Mouse (Mus musculus) limb, embryonic 14.5 days (tissue): ENCODE measurements at regions not wholly inside any gene's neighbourhood (a gene's known extent, or its start where the extent isn't known, plus 50 kb on each side); places are given as distances from the start of the nearest gene placed in this dataset.

ENCODE experiments used
- ATAC-seq: fragments of 200-750 bp; cut with Nextera tagmentation; 2 replicates; pipeline ENCODE4 v1.8.0; 2017; ENCODE audit warnings: low read depth, moderate number of reproducible peaks, moderate TSS enrichment; ENCODE audit not compliant: low FRiP score
- DNase-seq: peaks from one replicate; pipeline ENCODE4 v3.0.0-alpha.2; 2015; ENCODE audit warnings: low spot score
- H3K27ac ChIP-seq: fragments of 300-500 bp; sonication (generic); replicated peaks from 2 replicates; pipeline ENCODE4 v1.5.1; 2014; ENCODE audit warnings: low read depth, mild to moderate bottlenecking, low read length, moderate library complexity, mixed read lengths
- H3K27me3 ChIP-seq: fragments of 300-500 bp; sonication (generic); 2 replicates; pipeline ENCODE4 v1.6.1; 2014; ENCODE audit warnings: low read length, mixed read lengths; ENCODE audit not compliant: control insufficient read depth, insufficient read depth
- H3K36me3 ChIP-seq: fragments of 300-500 bp; sonication (generic); 2 replicates; pipeline ENCODE4 v1.6.1; 2014; ENCODE audit warnings: mild to moderate bottlenecking, low read length, moderate library complexity, mixed read lengths; ENCODE audit not compliant: control insufficient read depth, insufficient read depth
- H3K4me1 ChIP-seq: fragments of 300-500 bp; sonication (generic); 2 replicates; pipeline ENCODE4 v1.6.1; 2014; ENCODE audit warnings: antibody characterized with exemption, low read length, mixed read lengths; ENCODE audit not compliant: control insufficient read depth, insufficient read depth
- H3K4me2 ChIP-seq: fragments of 300-500 bp; sonication (generic); replicated peaks from 2 replicates; pipeline ENCODE4 v1.6.1; 2014; ENCODE audit warnings: low read depth, mild to moderate bottlenecking, low read length, moderate library complexity; ENCODE audit not compliant: severe bottlenecking
- H3K4me3 ChIP-seq: fragments of 300-500 bp; sonication (generic); replicated peaks from 2 replicates; pipeline ENCODE4 v1.5.1; 2014; ENCODE audit warnings: low read length
- H3K9ac ChIP-seq: fragments of 300-500 bp; sonication (generic); 2 replicates; pipeline ENCODE4 v1.6.1; 2014; ENCODE audit warnings: mild to moderate bottlenecking, low read depth, low read length, moderate library complexity; ENCODE audit not compliant: severe bottlenecking
- H3K9me3 ChIP-seq: fragments of 300-500 bp; sonication (generic); 2 replicates; pipeline ENCODE4 v1.6.1; 2016; ENCODE audit warnings: low read length; ENCODE audit not compliant: control insufficient read depth
- POLR2A ChIP-seq: fragments of 200-500 bp; IDR thresholded peaks from 2 replicates; pipeline ENCODE4 v1.8.0; 2012; ENCODE audit warnings: inconsistent platforms, mild to moderate bottlenecking, moderate library complexity, borderline replicate concordance; ENCODE audit not compliant: insufficient read depth, insufficient read length; ENCODE audit errors: extremely low read depth
- WGBS: fragments of 180-500 bp; shearing (Covaris S2); extraction: QIAGEN DNeasy Blood & Tissue Kit; methylation state at CpG from one replicate; pipeline ENCODE4 v1.1.7; 2014; 5-methylcytosine and 5-hydroxymethylcytosine counted together

- Histone ChIP-seq H3K27me3 (no peaks in the 10 kb centered on the region), H3K4me2 (no peak overlapping the region), H3K9ac (no peak overlapping the region), H3K9me3 (no peaks in the 10 kb centered on the region), H3K4me1 (peaks cover 8% of the 10 kb centered on the region), H3K36me3 (no peaks in the 10 kb centered on the region), H3K4me3 (no peak overlapping the region), H3K27ac (no peak overlapping the region)
- ATAC-seq (no peak), DNase-seq (no peak)
- TF ChIP-seq POLR2A, result no peak
- WGBS, result 40% methylated on average over 3 of the region's 3 CpGs
Observed at GRCm38 (mm10) chr10:99349125-99349716, 86.2 kb downstream of the Dusp6 start.

- Histone ChIP-seq H3K4me1 (peaks cover 8% of the 10 kb centered on the region), H3K27ac (no peak overlapping the region), H3K4me2 (peak overlapping the region; percentile 25; the same call in 1 of the 2 replicates), H3K4me3 (no peak overlapping the region), H3K27me3 (no peaks in the 10 kb centered on the region), H3K9me3 (no peaks in the 10 kb centered on the region), H3K9ac (no peak overlapping the region), H3K36me3 (no peaks in the 10 kb centered on the region)
- no peak for TF ChIP-seq POLR2A
- WGBS, result 9% methylated on average over 18 of the region's 18 CpGs
- ATAC-seq, result no peak
- no peak for DNase-seq
Observed at GRCm38 (mm10) chr10:99353541-99354292, 90.7 kb downstream of the Dusp6 start.

- H3K4me1 ChIP-seq, result peaks cover 10% of the 10 kb centered on the region
- ATAC-seq (no peak), DNase-seq (no peak)
- no peak overlapping the region for H3K27ac ChIP-seq
- H3K4me3 ChIP-seq, result no peak overlapping the region
- no peaks in the 10 kb centered on the region for H3K9me3 ChIP-seq
- H3K36me3 ChIP-seq, result no peaks in the 10 kb centered on the region
- H3K4me2 ChIP-seq, result no peak overlapping the region
- 24% methylated on average over 2 of the region's 2 CpGs for WGBS
- no peaks in the 10 kb centered on the region for H3K27me3 ChIP-seq
- H3K9ac ChIP-seq, result no peak overlapping the region
- TF ChIP-seq POLR2A, result no peak
Observed at GRCm38 (mm10) chr10:99354352-99354751, 91.3 kb downstream of the Dusp6 start.

- Histone ChIP-seq H3K4me2 (no peak overlapping the region), H3K4me3 (no peak overlapping the region), H3K36me3 (no peaks in the 10 kb centered on the region), H3K4me1 (peaks cover 13% of the 10 kb centered on the region), H3K27me3 (no peaks in the 10 kb centered on the region), H3K27ac (no peak overlapping the region), H3K9ac (no peak overlapping the region), H3K9me3 (no peaks in the 10 kb centered on the region)
- DNase-seq, result no peak
- 72% methylated on average over 4 of the region's 4 CpGs for WGBS
- TF ChIP-seq POLR2A, result no peak
- no peak for ATAC-seq
Observed at GRCm38 (mm10) chr10:99355303-99355702, 92.3 kb downstream of the Dusp6 start.

- no peak overlapping the region for H3K9ac ChIP-seq
- ATAC-seq (no peak), DNase-seq (no peak)
- no peaks in the 10 kb centered on the region for H3K9me3 ChIP-seq
- no peaks in the 10 kb centered on the region for H3K27me3 ChIP-seq
- WGBS, result 65% methylated on average over 5 of the region's 5 CpGs
- no peak overlapping the region for H3K4me3 ChIP-seq
- peaks cover 13% of the 10 kb centered on the region for H3K4me1 ChIP-seq
- H3K27ac ChIP-seq, result no peak overlapping the region
- H3K4me2 ChIP-seq, result no peak overlapping the region
- H3K36me3 ChIP-seq, result no peaks in the 10 kb centered on the region
- TF ChIP-seq POLR2A, result no peak
Observed at GRCm38 (mm10) chr10:99356221-99356620, 93.2 kb downstream of the Dusp6 start.
